Mouse (Mus musculus): ENCODE results near the gene Tmem131l. TPM values are rescaled to one million over a fixed set of nuclear protein-coding genes. Genes with fewer than 3 reads are reported as not detected.

Gene Tmem131l
- total RNA-seq, 1 experiment = 31.5 TPM

- Histone ChIP-seq H3K4me1 (ENCODE audit: control insufficient read depth in 2 of 2, insufficient read depth in 2 of 2, low read length in 2 of 2, poor library complexity in 1 of 2) (peaks cover 11 to 36% of the 10 kb centered on the region in 2 experiments), H3K4me3 (ENCODE audit: insufficient read depth in 1 of 2, low read depth in 1 of 2, low read length in 2 of 2, poor library complexity in 1 of 2, severe bottlenecking in 1 of 2) (no peak overlapping the region), H3K9ac (ENCODE audit: insufficient read depth, low read depth, low read length, poor library complexity, severe bottlenecking) (no peak overlapping the region), H3K9me3 (ENCODE audit: control insufficient read depth, insufficient read depth, low read depth, low read length) (no peaks in the 10 kb centered on the region), H3K27ac (ENCODE audit: insufficient read depth, low read depth, low read length, poor library complexity, severe bottlenecking) (no peak overlapping the region), H3K36me3 (ENCODE audit: control insufficient read depth, insufficient read depth, low read length, poor library complexity, severe bottlenecking) (no peaks in the 10 kb centered on the region)
- no peak for DNase-seq (ENCODE audit: low read depth, low spot score)
- TF ChIP-seq MAFK (IDR thresholded peaks at IDR 0.05; ENCODE audit: insufficient read depth, low read depth, low read length) = no peak
- TF ChIP-seq ZC3H11A (IDR thresholded peaks at IDR 0.05; ENCODE audit: borderline replicate concordance, low read depth, low read length) = no peak
- no peak for TF ChIP-seq ZNF384 (IDR thresholded peaks at IDR 0.05; ENCODE audit: low read depth, low read length)
- TF ChIP-seq HCFC1 (IDR thresholded peaks at IDR 0.05; ENCODE audit: borderline replicate concordance, insufficient read depth, low read length) = no peak
- no peak for TF ChIP-seq CHD2 (IDR thresholded peaks at IDR 0.05; ENCODE audit: low read depth, low read length)
- in situ Hi-C loops (cut with MboI; ENCODE audit: low sequenced_read_pairs in 2 of 2, unreplicated experiment in 2 of 2) = no loop called here
Measured at GRCm38 (mm10) chr3:83997563-83997962, 42.4 kb downstream of the Tmem131l start.

- Histone ChIP-seq H3K27ac (ENCODE audit: insufficient read depth, low read depth, low read length, poor library complexity, severe bottlenecking) (no peak overlapping the region), H3K9me3 (ENCODE audit: control insufficient read depth, insufficient read depth, low read depth, low read length) (no peaks in the 10 kb centered on the region), H3K9ac (ENCODE audit: insufficient read depth, low read depth, low read length, poor library complexity, severe bottlenecking) (no peak overlapping the region), H3K36me3 (ENCODE audit: control insufficient read depth, insufficient read depth, low read length, poor library complexity, severe bottlenecking) (no peaks in the 10 kb centered on the region), H3K4me3 (ENCODE audit: insufficient read depth in 1 of 2, low read depth in 1 of 2, low read length in 2 of 2, poor library complexity in 1 of 2, severe bottlenecking in 1 of 2) (no peak overlapping the region), H3K4me1 (ENCODE audit: control insufficient read depth in 2 of 2, insufficient read depth in 2 of 2, low read length in 2 of 2, poor library complexity in 1 of 2) (peaks cover 11 to 38% of the 10 kb centered on the region in 2 experiments)
- DNase-seq (ENCODE audit: low read depth, low spot score) = no peak
- in situ Hi-C loops (cut with MboI; ENCODE audit: low sequenced_read_pairs in 2 of 2, unreplicated experiment in 2 of 2) = no loop called here
- TF ChIP-seq ZC3H11A (IDR thresholded peaks at IDR 0.05; ENCODE audit: borderline replicate concordance, low read depth, low read length) = no peak
- TF ChIP-seq CHD2 (IDR thresholded peaks at IDR 0.05; ENCODE audit: low read depth, low read length) = no peak
- TF ChIP-seq HCFC1 (IDR thresholded peaks at IDR 0.05; ENCODE audit: borderline replicate concordance, insufficient read depth, low read length) = no peak
- TF ChIP-seq MAFK (IDR thresholded peaks at IDR 0.05; ENCODE audit: insufficient read depth, low read depth, low read length) = no peak
- no peak for TF ChIP-seq ZNF384 (IDR thresholded peaks at IDR 0.05; ENCODE audit: low read depth, low read length)
Measured at GRCm38 (mm10) chr3:83997036-83997435, 42.9 kb downstream of the Tmem131l start.

GRCm38 (mm10) chr3:83996086-83996485 lies 43.9 kb downstream of the Tmem131l start:
- in situ Hi-C loops (cut with MboI; ENCODE audit: low sequenced_read_pairs in 2 of 2, unreplicated experiment in 2 of 2) = no loop called here
- Histone ChIP-seq H3K36me3 (ENCODE audit: control insufficient read depth, insufficient read depth, low read length, poor library complexity, severe bottlenecking) (no peaks in the 10 kb centered on the region), H3K9me3 (ENCODE audit: control insufficient read depth, insufficient read depth, low read depth, low read length) (no peaks in the 10 kb centered on the region), H3K4me3 (ENCODE audit: insufficient read depth in 1 of 2, low read depth in 1 of 2, low read length in 2 of 2, poor library complexity in 1 of 2, severe bottlenecking in 1 of 2) (no peak overlapping the region), H3K4me1 (ENCODE audit: control insufficient read depth in 2 of 2, insufficient read depth in 2 of 2, low read length in 2 of 2, poor library complexity in 1 of 2) (peaks cover 15 to 39% of the 10 kb centered on the region in 2 experiments), H3K9ac (ENCODE audit: insufficient read depth, low read depth, low read length, poor library complexity, severe bottlenecking) (no peak overlapping the region), H3K27ac (ENCODE audit: insufficient read depth, low read depth, low read length, poor library complexity, severe bottlenecking) (no peak overlapping the region)
- TF ChIP-seq CHD2 (IDR thresholded peaks at IDR 0.05; ENCODE audit: low read depth, low read length) (no peak), ZC3H11A (IDR thresholded peaks at IDR 0.05; ENCODE audit: borderline replicate concordance, low read depth, low read length) (no peak), HCFC1 (IDR thresholded peaks at IDR 0.05; ENCODE audit: borderline replicate concordance, insufficient read depth, low read length) (no peak), ZNF384 (IDR thresholded peaks at IDR 0.05; ENCODE audit: low read depth, low read length) (no peak), MAFK (IDR thresholded peaks at IDR 0.05; ENCODE audit: insufficient read depth, low read depth, low read length) (no peak)
- no peak for DNase-seq (ENCODE audit: low read depth, low spot score)

- no peaks in the 10 kb centered on the region; the same call in 1 of the 2 replicates for H3K36me3 ChIP-seq (ENCODE audit: control insufficient read depth, insufficient read depth, low read length, poor library complexity, severe bottlenecking)
- H3K27ac ChIP-seq (ENCODE audit: insufficient read depth, low read depth, low read length, poor library complexity, severe bottlenecking) = peak overlapping the region; percentile 0; the same call in 1 of the 2 replicates
- no peaks in the 10 kb centered on the region for H3K9me3 ChIP-seq (ENCODE audit: control insufficient read depth, insufficient read depth, low read depth, low read length)
- no peak overlapping the region for H3K9ac ChIP-seq (ENCODE audit: insufficient read depth, low read depth, low read length, poor library complexity, severe bottlenecking)
- H3K4me1 ChIP-seq (ENCODE audit: control insufficient read depth in 2 of 2, insufficient read depth in 2 of 2, low read length in 2 of 2, poor library complexity in 1 of 2) = peaks cover 15 to 42% of the 10 kb centered on the region in 2 experiments
- no peak overlapping the region for H3K4me3 ChIP-seq (ENCODE audit: insufficient read depth in 1 of 2, low read depth in 1 of 2, low read length in 2 of 2, poor library complexity in 1 of 2, severe bottlenecking in 1 of 2)
- DNase-seq (ENCODE audit: low read depth, low spot score) = no peak
- TF ChIP-seq MAFK (IDR thresholded peaks at IDR 0.05; ENCODE audit: insufficient read depth, low read depth, low read length) (no peak), ZNF384 (IDR thresholded peaks at IDR 0.05; ENCODE audit: low read depth, low read length) (no peak), CHD2 (IDR thresholded peaks at IDR 0.05; ENCODE audit: low read depth, low read length) (no peak), ZC3H11A (IDR thresholded peaks at IDR 0.05; ENCODE audit: borderline replicate concordance, low read depth, low read length) (no peak), HCFC1 (IDR thresholded peaks at IDR 0.05; ENCODE audit: borderline replicate concordance, insufficient read depth, low read length) (no peak)
- in situ Hi-C loops (cut with MboI; ENCODE audit: low sequenced_read_pairs in 2 of 2, unreplicated experiment in 2 of 2) = no loop called here
Measured at GRCm38 (mm10) chr3:83995254-83995830, 44.6 kb downstream of the Tmem131l start.

Data from ES-E14 (cell line).